Mouse (Mus musculus): ENCODE measurements around the gene 1700029P11Rik.

Gene 1700029P11Rik

DNA sequence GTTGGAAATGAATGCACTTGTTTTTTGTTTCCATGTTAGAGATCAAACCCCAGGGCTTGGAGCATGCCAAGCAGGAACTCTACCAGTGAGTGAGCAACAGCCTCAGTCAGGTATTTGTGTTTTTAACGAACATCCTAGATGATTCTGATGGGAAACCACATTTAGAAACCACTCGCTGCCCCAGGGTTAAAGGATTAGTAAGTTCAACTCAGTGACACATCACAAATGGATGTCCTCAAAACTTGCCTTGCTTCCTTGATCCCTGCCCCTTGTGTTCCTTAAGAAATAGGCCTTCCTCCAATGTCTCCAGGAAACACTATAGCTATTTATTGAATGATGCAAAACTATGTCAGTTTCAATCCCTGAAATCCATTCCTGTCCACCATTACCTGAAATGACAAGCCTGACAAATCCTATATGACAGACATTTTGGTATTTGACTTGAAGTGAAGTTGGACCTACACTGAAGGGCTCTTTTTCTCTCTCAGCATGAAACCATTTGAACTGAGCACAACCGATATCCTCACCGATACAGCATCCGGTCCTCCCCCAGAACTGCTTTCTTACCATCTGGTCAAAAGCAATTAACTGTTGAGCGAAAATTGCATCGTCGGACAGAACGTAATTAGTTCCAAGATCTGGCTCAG is 34.5 kb downstream of the 1700029P11Rik start:
- in situ Hi-C loops (cut with MboI), result no loop called here

DNA sequence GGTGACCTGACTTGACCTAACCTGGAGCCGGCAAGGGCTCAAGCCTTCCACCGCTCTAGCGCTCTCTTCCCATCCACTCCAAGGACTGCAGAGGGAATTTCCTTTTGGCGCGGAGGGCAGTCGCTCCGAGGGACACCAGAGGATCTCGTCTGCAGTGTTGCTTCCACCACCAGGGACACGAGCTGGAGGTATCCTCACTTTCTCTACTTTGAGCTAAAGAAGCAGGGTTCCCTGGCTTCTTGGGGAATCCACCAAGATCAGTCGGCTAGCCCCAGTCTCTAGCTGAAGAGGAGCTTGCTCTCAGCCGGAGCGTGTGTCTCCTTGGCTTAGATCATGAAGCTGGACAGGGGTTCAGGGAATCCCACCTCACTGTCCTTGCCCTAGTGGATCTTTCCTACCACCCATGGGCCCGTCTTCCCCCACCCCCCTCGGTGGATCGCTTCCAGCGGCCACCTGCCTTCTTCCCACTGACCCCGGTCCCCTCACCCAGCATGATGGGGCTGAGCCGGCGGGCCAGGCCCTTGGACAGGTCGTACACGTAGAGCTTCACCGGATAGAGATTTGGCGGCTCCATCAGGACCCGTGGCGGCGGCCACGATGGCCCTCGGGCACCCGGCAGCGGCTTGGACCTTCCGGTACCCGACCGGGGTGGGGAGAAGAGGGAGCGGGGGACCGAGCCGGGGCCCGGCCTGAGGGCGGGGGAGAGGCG is 35.2 kb downstream of the 1700029P11Rik start:
- in situ Hi-C loops (cut with MboI), result no loop called here

DNA sequence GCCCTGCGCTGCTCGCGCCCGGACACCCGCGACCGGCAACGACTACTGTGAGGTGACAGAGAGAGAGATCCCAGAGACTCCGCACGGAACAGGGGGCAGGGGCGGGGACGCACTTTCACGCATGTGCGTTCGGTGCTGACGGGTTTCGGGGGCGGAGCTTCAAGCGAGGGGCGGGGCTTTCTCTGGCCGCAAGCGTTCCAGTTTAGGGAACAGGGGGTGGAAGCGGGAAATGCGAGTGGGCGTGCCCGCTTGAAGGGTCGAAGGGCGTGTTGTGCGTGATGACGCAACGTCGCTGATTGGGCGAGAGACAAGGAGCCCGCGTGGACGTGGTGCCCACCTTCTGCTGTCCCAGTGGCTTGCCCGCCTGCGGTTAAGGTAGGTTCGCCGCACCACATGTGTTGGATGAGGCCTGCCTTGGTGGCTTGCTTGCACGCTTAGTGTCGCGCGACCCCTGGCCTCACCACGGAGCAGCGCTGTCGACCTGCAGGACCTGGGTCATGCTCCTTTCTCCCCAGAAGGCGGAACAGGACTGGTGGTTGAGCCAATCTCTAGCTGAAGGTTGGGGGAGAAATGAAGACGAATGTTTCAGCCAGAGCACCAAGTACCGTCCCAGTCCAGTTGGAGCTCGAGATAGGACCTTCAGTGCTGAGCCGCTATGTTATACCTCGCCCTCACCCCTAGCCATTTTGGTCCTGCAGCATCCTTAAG is 35.9 kb downstream of the 1700029P11Rik start:
- in situ Hi-C loops (cut with MboI), result no loop called here

DNA sequence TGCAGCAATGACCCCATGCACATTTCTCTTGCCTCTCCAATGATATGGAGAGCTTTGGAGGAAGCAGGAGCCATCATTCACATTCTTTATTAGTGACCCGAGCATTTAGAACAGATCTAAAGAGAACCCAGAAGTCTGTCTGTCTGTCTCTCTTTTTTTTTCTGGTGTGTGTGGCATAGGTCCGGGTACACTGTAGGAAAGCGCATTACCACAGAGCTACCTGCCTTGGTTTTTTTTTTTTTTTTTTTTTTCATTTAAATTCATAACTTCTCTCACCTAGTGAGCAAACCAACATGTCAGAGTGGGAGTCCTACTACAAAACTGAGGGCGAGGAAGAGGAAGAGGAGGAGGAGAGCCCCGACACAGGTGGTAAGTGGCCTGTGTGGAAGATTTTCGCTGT is 36.5 kb downstream of the 1700029P11Rik start:
- in situ Hi-C loops (cut with MboI), result no loop called here

- in situ Hi-C loops (cut with MboI), result no loop called here
Measured at GRCm38 (mm10) chr15:82017461-82017860, 37.1 kb downstream of the 1700029P11Rik start.

GRCm38 (mm10) chr15:82019288-82019687 is 38.9 kb downstream of the 1700029P11Rik start:
- in situ Hi-C loops (cut with MboI), result no loop called here

DNA sequence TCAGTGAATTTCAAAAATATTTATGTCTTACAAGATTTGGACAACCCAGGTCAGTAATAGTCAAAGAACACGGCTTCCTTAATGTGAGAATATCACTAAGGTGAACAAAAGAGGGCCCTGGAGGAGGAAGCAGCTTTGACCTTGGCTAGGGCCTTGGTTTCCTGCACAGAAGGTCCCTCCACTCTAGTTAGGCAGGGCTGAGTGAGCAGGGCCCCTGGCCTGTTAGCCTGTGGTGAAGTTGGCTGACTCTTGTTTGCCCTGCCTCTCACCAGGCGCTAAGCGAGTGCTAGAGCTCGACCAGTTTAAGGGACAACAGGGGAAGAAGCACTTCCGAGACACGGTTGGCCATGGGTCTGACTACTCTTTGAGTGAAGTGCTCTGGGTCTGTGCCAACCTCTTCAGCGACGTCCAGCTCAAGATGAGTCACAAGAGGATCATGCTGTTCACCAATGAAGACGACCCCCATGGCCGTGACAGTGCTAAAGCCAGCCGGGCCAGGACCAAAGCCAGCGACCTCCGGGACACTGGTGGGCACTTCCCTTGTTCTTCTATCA is 42.3 kb downstream of the 1700029P11Rik start:
- in situ Hi-C loops (cut with MboI), result no loop called here

GRCm38 (mm10) chr15:82023965-82024635 is 43.8 kb downstream of the 1700029P11Rik start:
- in situ Hi-C loops (cut with MboI), result no loop called here

- in situ Hi-C loops (cut with MboI), result no loop called here
Measured at GRCm38 (mm10) chr15:82027276-82027675, 46.9 kb downstream of the 1700029P11Rik start.

DNA sequence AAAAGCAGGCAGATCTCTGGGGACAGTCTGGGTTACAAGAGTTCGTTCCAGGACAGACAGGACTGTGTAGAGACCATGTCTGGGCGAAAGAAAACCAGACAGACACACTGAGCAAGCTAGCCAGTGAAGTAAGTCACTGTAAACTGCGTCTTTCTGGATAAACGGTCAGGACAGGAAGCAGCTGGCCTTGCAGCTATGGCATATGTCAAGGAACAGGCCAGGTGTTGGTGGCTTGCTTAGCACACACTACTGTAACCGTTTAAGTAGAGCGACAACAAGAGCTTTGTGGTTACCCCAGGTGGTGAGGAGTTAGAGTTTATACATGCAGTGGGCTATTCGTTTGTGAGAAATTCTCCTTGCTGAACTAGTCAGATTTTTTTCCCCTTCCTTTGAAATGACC is 47.4 kb downstream of the 1700029P11Rik start:
- in situ Hi-C loops (cut with MboI), result no loop called here

Measured in mature B cell (primary cell).